Mouse (Mus musculus) neural tube, embryonic 12.5 days (tissue): ENCODE measurements at regions not wholly inside any gene's neighbourhood (a gene's known extent, or its start where the extent isn't known, plus 50 kb on each side); places are given as distances from the start of the nearest gene placed in this dataset.
A peak's percentile ranks its signal among the peaks of the same experiment; 100 is the strongest.

Experiments used
- ATAC-seq: fragments of 200-750 bp; cut with Nextera tagmentation; 2 replicates; pipeline ENCODE4 v1.8.0; 2017; ENCODE audit warnings: low read depth, mild to moderate bottlenecking, moderate TSS enrichment, moderate library complexity; ENCODE audit not compliant: low FRiP score
- H3K27ac ChIP-seq: fragments of 300-500 bp; sonication (generic); 2 replicates; pipeline ENCODE4 v1.5.1; 2016
- H3K27me3 ChIP-seq: fragments of 300-500 bp; sonication (generic); replicated peaks from 2 replicates; pipeline ENCODE4 v1.6.1; 2016; ENCODE audit warnings: mild to moderate bottlenecking
- H3K36me3 ChIP-seq: fragments of 300-500 bp; sonication (generic); 2 replicates; pipeline ENCODE4 v1.6.1; 2016; ENCODE audit warnings: mild to moderate bottlenecking
- H3K4me1 ChIP-seq: fragments of 300-500 bp; sonication (generic); 2 replicates; pipeline ENCODE4 v1.6.1; 2016
- H3K4me2 ChIP-seq: fragments of 300-500 bp; sonication (generic); replicated peaks from 2 replicates; pipeline ENCODE4 v1.6.1; 2016; ENCODE audit warnings: mild to moderate bottlenecking
- H3K4me3 ChIP-seq: fragments of 300-500 bp; sonication (generic); 2 replicates; pipeline ENCODE4 v1.5.1; 2016
- H3K9ac ChIP-seq: fragments of 300-500 bp; sonication (generic); 2 replicates; pipeline ENCODE4 v1.6.1; 2016; ENCODE audit warnings: mild to moderate bottlenecking
- H3K9me3 ChIP-seq: fragments of 300-500 bp; sonication (generic); 2 replicates; pipeline ENCODE4 v1.6.1; 2016; ENCODE audit warnings: mild to moderate bottlenecking
- WGBS: fragments of 180-500 bp; shearing (Covaris S2); methylation state at CpG from one replicate; pipeline ENCODE4 v1.1.7; 2016; 5-methylcytosine and 5-hydroxymethylcytosine counted together

- Histone ChIP-seq H3K27me3 (no peaks in the 10 kb centered on the region), H3K36me3 (no peaks in the 10 kb centered on the region), H3K4me3 (no peak overlapping the region), H3K27ac (no peak overlapping the region), H3K4me2 (no peak overlapping the region), H3K4me1 (no peaks in the 10 kb centered on the region), H3K9me3 (no peaks in the 10 kb centered on the region), H3K9ac (no peak overlapping the region)
- no peak for ATAC-seq
- 68% methylated on average over 9 of the region's 9 CpGs for WGBS
These were observed 126.5 kb downstream of the Il20rb start for GRCm38 (mm10) chr9:100359934-100360716.

GRCm38 (mm10) chr9:100357553-100357952, 129.0 kb downstream of the Il20rb start:
- ATAC-seq, result no peak
- no peak overlapping the region for H3K4me3 ChIP-seq

GRCm38 (mm10) chr9:100340796-100341195, 145.8 kb downstream of the Il20rb start:
- 80% methylated on average over 8 of the region's 8 CpGs for WGBS

More at GRCm38 (mm10) chr9:100357553-100357952, 129.0 kb downstream of the Il20rb start:
- Histone ChIP-seq H3K27me3 (no peaks in the 10 kb centered on the region), H3K36me3 (no peaks in the 10 kb centered on the region), H3K9ac (no peak overlapping the region), H3K4me2 (no peak overlapping the region), H3K27ac (no peak overlapping the region), H3K4me1 (no peaks in the 10 kb centered on the region), H3K9me3 (no peaks in the 10 kb centered on the region)
- whole genome bisulfite sequencing, result 66% methylated on average over 12 of the region's 12 CpGs

GRCm38 (mm10) chr9:100307765-100308164, 178.8 kb downstream of the Il20rb start:
- Histone ChIP-seq H3K9ac (no peak overlapping the region), H3K36me3 (no peaks in the 10 kb centered on the region), H3K4me3 (no peak overlapping the region), H3K4me2 (no peak overlapping the region), H3K4me1 (no peaks in the 10 kb centered on the region), H3K27ac (no peak overlapping the region), H3K9me3 (no peaks in the 10 kb centered on the region), H3K27me3 (no peaks in the 10 kb centered on the region)
- ATAC-seq, result no peak
- 70% methylated on average over 5 of the region's 5 CpGs for WGBS

More at GRCm38 (mm10) chr9:100340796-100341195, 145.8 kb downstream of the Il20rb start:
- ATAC-seq, result no peak
- no peaks in the 10 kb centered on the region for H3K27me3 ChIP-seq
- H3K4me3 ChIP-seq, result no peak overlapping the region
- H3K36me3 ChIP-seq, result no peaks in the 10 kb centered on the region
- no peak overlapping the region for H3K4me2 ChIP-seq
- no peak overlapping the region for H3K9ac ChIP-seq
- H3K9me3 ChIP-seq, result no peaks in the 10 kb centered on the region
- H3K27ac ChIP-seq, result no peak overlapping the region
- H3K4me1 ChIP-seq, result no peaks in the 10 kb centered on the region

GRCm38 (mm10) chr9:100307364-100307763, 179.2 kb downstream of the Il20rb start:
- ATAC-seq, result no peak
- H3K27me3 ChIP-seq, result no peaks in the 10 kb centered on the region
- H3K4me1 ChIP-seq, result no peaks in the 10 kb centered on the region
- H3K4me2 ChIP-seq, result no peak overlapping the region
- 69% methylated on average over 2 of the region's 2 CpGs for WGBS
- no peak overlapping the region for H3K4me3 ChIP-seq
- no peaks in the 10 kb centered on the region for H3K36me3 ChIP-seq
- H3K9ac ChIP-seq, result no peak overlapping the region
- no peak overlapping the region for H3K27ac ChIP-seq
- H3K9me3 ChIP-seq, result no peaks in the 10 kb centered on the region

GRCm38 (mm10) chr9:100303762-100304161, 182.8 kb downstream of the Il20rb start:
- no peaks in the 10 kb centered on the region for H3K27me3 ChIP-seq
- H3K27ac ChIP-seq, result no peak overlapping the region
- H3K4me1 ChIP-seq, result no peaks in the 10 kb centered on the region; the same call in 1 of the 2 replicates
- no peaks in the 10 kb centered on the region for H3K9me3 ChIP-seq
- no peak overlapping the region for H3K4me3 ChIP-seq
- no peak for ATAC-seq
- H3K9ac ChIP-seq, result no peak overlapping the region
- WGBS, result 84% methylated on average over 6 of the region's 6 CpGs
- no peaks in the 10 kb centered on the region for H3K36me3 ChIP-seq
- H3K4me2 ChIP-seq, result no peak overlapping the region

GRCm38 (mm10) chr9:100301613-100302012, 185.0 kb downstream of the Il20rb start:
- H3K4me1 ChIP-seq, result no peaks in the 10 kb centered on the region; the same call in 1 of the 2 replicates
- H3K9ac ChIP-seq, result no peak overlapping the region
- no peak overlapping the region for H3K27ac ChIP-seq
- H3K36me3 ChIP-seq, result no peaks in the 10 kb centered on the region
- no peak overlapping the region for H3K4me3 ChIP-seq
- 53% methylated on average over 12 of the region's 12 CpGs for WGBS
- no peaks in the 10 kb centered on the region for H3K27me3 ChIP-seq
- no peak for ATAC-seq
- H3K4me2 ChIP-seq, result no peak overlapping the region
- H3K9me3 ChIP-seq, result no peaks in the 10 kb centered on the region

- H3K9ac ChIP-seq, result no peak overlapping the region
- no peak overlapping the region for H3K27ac ChIP-seq
- H3K4me2 ChIP-seq, result no peak overlapping the region
- H3K36me3 ChIP-seq, result no peaks in the 10 kb centered on the region
- no peaks in the 10 kb centered on the region for H3K27me3 ChIP-seq
- no peak for ATAC-seq
- WGBS, result 74% methylated on average over 13 of the region's 13 CpGs
- H3K4me3 ChIP-seq, result no peak overlapping the region
- H3K4me1 ChIP-seq, result peaks cover 7% of the 10 kb centered on the region
- H3K9me3 ChIP-seq, result no peaks in the 10 kb centered on the region
These were observed 209.2 kb downstream of the Il20rb start for GRCm38 (mm10) chr9:100277361-100277760.

GRCm38 (mm10) chr9:100266528-100267387, 219.8 kb downstream of the Il20rb start:
- H3K36me3 ChIP-seq, result no peaks in the 10 kb centered on the region
- peaks cover 8% of the 10 kb centered on the region for H3K4me1 ChIP-seq
- 0 out of 2 replicates have a peak overlapping the region, but pooled peaks have one; percentile 13 for H3K9ac ChIP-seq
- peak overlapping the region; percentile 46 for H3K4me2 ChIP-seq
- no peak overlapping the region for H3K4me3 ChIP-seq
- H3K27ac ChIP-seq, result no peak overlapping the region
- WGBS, result 19% methylated on average over 16 of the region's 16 CpGs
- no peak for ATAC-seq
- no peaks in the 10 kb centered on the region for H3K9me3 ChIP-seq
- H3K27me3 ChIP-seq, result peaks cover 7% of the 10 kb centered on the region; the same call in 1 of the 2 replicates

- no peaks in the 10 kb centered on the region for H3K9me3 ChIP-seq
- WGBS, result 76% methylated on average over 10 of the region's 10 CpGs
- H3K27me3 ChIP-seq, result no peaks in the 10 kb centered on the region
- no peak overlapping the region for H3K4me3 ChIP-seq
- no peaks in the 10 kb centered on the region for H3K36me3 ChIP-seq
- H3K4me1 ChIP-seq, result no peaks in the 10 kb centered on the region
- no peak for ATAC-seq
- H3K27ac ChIP-seq, result no peak overlapping the region
- no peak overlapping the region for H3K9ac ChIP-seq
- H3K4me2 ChIP-seq, result no peak overlapping the region
These were observed 234.2 kb downstream of the Il20rb start for GRCm38 (mm10) chr9:100252409-100252808.
